Mouse (Mus musculus) heart, adult 2 months (tissue): ENCODE measurements at regions not wholly inside any gene's neighbourhood (a gene's known extent, or its start where the extent isn't known, plus 50 kb on each side); places are given as distances from the start of the nearest gene placed in this dataset.

ENCODE experiments used
- DNase-seq, 2 experiments: peaks; one replicate each; pipeline ENCODE4 v3.0.0; 2021
- H3K27ac ChIP-seq: fragments of 200-600 bp; 2 replicates; pipeline ENCODE4 v1.8.1; 2022
- H3K27me3 ChIP-seq: fragments of 200-500 bp; 2 replicates; pipeline ENCODE4 v1.6.1; 2012; ENCODE audit warnings: mild to moderate bottlenecking, low read length, inconsistent platforms, mixed read lengths; ENCODE audit not compliant: control insufficient read depth, insufficient read depth
- H3K36me3 ChIP-seq: fragments of 200-500 bp; 2 replicates; pipeline ENCODE4 v1.6.1; 2012; ENCODE audit warnings: low read length, inconsistent platforms; ENCODE audit not compliant: control insufficient read depth, insufficient read depth
- H3K4me1 ChIP-seq: fragments of 200-500 bp; 2 replicates; pipeline ENCODE4 v1.6.1; 2011; ENCODE audit warnings: low read length; ENCODE audit not compliant: control insufficient read depth, insufficient read depth
- H3K4me3 ChIP-seq: fragments of 200-600 bp; 2 replicates; pipeline ENCODE4 v1.8.1; 2022
- H3K79me2 ChIP-seq: fragments of 200-500 bp; replicated peaks from 2 replicates; pipeline ENCODE4 v1.6.1; 2012; ENCODE audit warnings: mild to moderate bottlenecking, inconsistent platforms, low read length, moderate library complexity, mixed read lengths; ENCODE audit not compliant: control insufficient read depth, insufficient read depth
- H3K9ac ChIP-seq: fragments of 200-500 bp; 2 replicates; pipeline ENCODE4 v1.6.1; 2012; ENCODE audit warnings: low read depth, mild to moderate bottlenecking, control low read depth, inconsistent platforms, low read length, mixed read lengths
- CTCF ChIP-seq: fragments of 200-600 bp; IDR thresholded peaks from 2 replicates; pipeline ENCODE4 v1.8.1; 2022; ENCODE audit warnings: antibody characterized with exemption, mild to moderate bottlenecking, moderate library complexity
- EP300 ChIP-seq: fragments of 200-500 bp; IDR thresholded peaks from 2 replicates; pipeline ENCODE4 v1.6.1; 2011; ENCODE audit warnings: low read depth, low read length, control low read depth; ENCODE audit not compliant: insufficient read depth
- POLR2A ChIP-seq: fragments of 200-500 bp; IDR thresholded peaks from 2 replicates; pipeline ENCODE4 v1.6.1; 2011; ENCODE audit warnings: mild to moderate bottlenecking, low read depth, low read length, control low read depth; ENCODE audit not compliant: insufficient read depth
- WGBS: fragments of 180-500 bp; shearing (Covaris S2); methylation state at CpG from one replicate; pipeline ENCODE4 v1.1.7; 2018; 5-methylcytosine and 5-hydroxymethylcytosine counted together
- intact Hi-C: fragments of 180-260 bp; cut with DNase I; formaldehyde crosslinking; loops from one replicate; pipeline ENCODE4 v1.15.1; 2025

GRCm38 (mm10) chr2:83332056-83332769 lies 312.0 kb upstream of the Zc3h15 start:
- TF ChIP-seq CTCF (no peak), POLR2A (no peak), EP300 (no peak)
- Histone ChIP-seq H3K4me3 (no peak overlapping the region), H3K27me3 (no peaks in the 10 kb centered on the region), H3K36me3 (no peaks in the 10 kb centered on the region), H3K79me2 (no peaks in the 10 kb centered on the region), H3K9ac (no peak overlapping the region), H3K4me1 (no peaks in the 10 kb centered on the region), H3K27ac (no peak overlapping the region)
- no peak for DNase-seq
- intact Hi-C loops = no loop called here
- WGBS = 33% methylated on average over 5 of the region's 5 CpGs

- Histone ChIP-seq H3K79me2 (no peaks in the 10 kb centered on the region), H3K36me3 (no peaks in the 10 kb centered on the region), H3K27ac (no peak overlapping the region), H3K27me3 (no peaks in the 10 kb centered on the region), H3K4me3 (no peak overlapping the region), H3K4me1 (no peaks in the 10 kb centered on the region), H3K9ac (no peak overlapping the region)
- intact Hi-C loops = no loop called here
- DNase-seq = no peak
- TF ChIP-seq POLR2A (no peak), CTCF (peak; percentile 53), EP300 (no peak)
- WGBS = 12% methylated on average over 5 of the region's 5 CpGs
Observed at GRCm38 (mm10) chr2:83332770-83333157, 311.5 kb upstream of the Zc3h15 start.

GRCm38 (mm10) chr2:83337364-83337763 lies 306.9 kb upstream of the Zc3h15 start:
- DNase-seq = no peak
- WGBS = 29% methylated on average over 4 of the region's 4 CpGs
- no peak overlapping the region for H3K9ac ChIP-seq
- no peak overlapping the region for H3K4me3 ChIP-seq
- H3K27me3 ChIP-seq = no peaks in the 10 kb centered on the region
- no peak overlapping the region for H3K27ac ChIP-seq
- no peaks in the 10 kb centered on the region for H3K36me3 ChIP-seq
- intact Hi-C loops = no loop called here
- H3K4me1 ChIP-seq = no peaks in the 10 kb centered on the region
- TF ChIP-seq CTCF = peak; percentile 58
- TF ChIP-seq EP300 = no peak
- no peak for TF ChIP-seq POLR2A
- no peaks in the 10 kb centered on the region for H3K79me2 ChIP-seq

GRCm38 (mm10) chr2:83340168-83340567 lies 304.1 kb upstream of the Zc3h15 start:
- Histone ChIP-seq H3K27me3 (no peaks in the 10 kb centered on the region), H3K27ac (no peak overlapping the region), H3K4me3 (no peak overlapping the region), H3K79me2 (no peaks in the 10 kb centered on the region), H3K4me1 (no peaks in the 10 kb centered on the region), H3K9ac (no peak overlapping the region), H3K36me3 (no peaks in the 10 kb centered on the region)
- no peak for DNase-seq
- 76% methylated on average over 6 of the region's 6 CpGs for WGBS
- TF ChIP-seq CTCF = no peak
- no peak for TF ChIP-seq EP300
- no peak for TF ChIP-seq POLR2A
- intact Hi-C loops = no loop called here
